Mouse (Mus musculus) embryonic fibroblast, embryonic 13.5 days (primary cell): ENCODE data around the gene Unc79.

Experiments
- CTCF ChIP-seq: IDR thresholded peaks from 2 replicates; pipeline ENCODE4 v1.5.1; 2011; ENCODE audit warnings: mild to moderate bottlenecking, control low read depth, low read length, moderate library complexity, borderline replicate concordance; ENCODE audit not compliant: insufficient read depth
- POLR2A ChIP-seq: IDR thresholded peaks from 2 replicates; pipeline ENCODE4 v1.6.1; 2011; ENCODE audit warnings: low read depth, mild to moderate bottlenecking, control low read depth, low read length, moderate library complexity

DNA sequence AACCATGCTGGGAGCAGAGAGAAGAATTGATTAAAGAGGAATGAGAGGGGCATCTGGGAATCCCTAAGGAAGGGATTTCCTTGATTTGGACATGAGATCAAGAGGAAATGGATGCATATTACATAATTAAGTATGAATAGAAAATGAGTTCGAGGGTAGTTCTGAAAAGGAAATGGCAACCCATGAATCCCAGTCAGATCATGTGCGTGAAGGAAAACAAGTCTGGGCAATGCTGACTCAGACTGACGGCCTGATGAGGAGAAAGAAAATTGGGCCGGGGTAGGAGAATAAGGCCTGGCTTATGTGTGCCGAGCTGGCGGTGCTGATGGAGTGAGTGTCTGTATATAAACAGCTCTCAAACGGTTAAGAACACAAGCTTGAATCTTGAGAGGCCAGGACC, 17.9 kb upstream of the Unc79 start:
- TF ChIP-seq CTCF (no peak), POLR2A (no peak)
